8 mouse cellular contexts compared by ENCODE assay signal in genomic region chr2:156814344-156814801, GRCm38 (mm10). TPM values are rescaled to one million over a fixed set of nuclear protein-coding genes. Genes with fewer than 3 reads are reported as not detected.
DNase-seq lines count a peak whose midpoint lies in the region; ATAC-seq lines count a peak whose summit lies in the region.

No protein-coding gene starts in this region.

- WGBS in forebrain, embryonic 11.5 days = 36% methylated on average over 8 of the region's 8 CpGs
- 18% methylated on average over 8 of the region's 8 CpGs for WGBS in forebrain, embryonic 16.5 days
- 14% methylated on average over 8 of the region's 8 CpGs for WGBS in embryonic facial prominence, embryonic 13.5 days
- WGBS in kidney, embryonic 16.5 days = 1% methylated on average over 8 of the region's 8 CpGs

- H3K4me3 ChIP-seq in forebrain, embryonic 11.5 days (ENCODE audit: low read depth, low read length) = no peak overlapping the region
- no peak overlapping the region for H3K4me3 ChIP-seq in forebrain, embryonic 16.5 days (replicated peaks; ENCODE audit: low read length)
- H3K4me3 ChIP-seq in embryonic facial prominence, embryonic 13.5 days = no peak overlapping the region
- no peak overlapping the region for H3K4me3 ChIP-seq in kidney, embryonic 16.5 days (ENCODE audit: low read length)

- no peaks in the 10 kb centered on the region for H3K9me3 ChIP-seq in forebrain, embryonic 11.5 days (ENCODE audit: control insufficient read depth, low read length)
- no peaks in the 10 kb centered on the region for H3K9me3 ChIP-seq in forebrain, embryonic 16.5 days (ENCODE audit: control insufficient read depth, low read length)
- H3K9me3 ChIP-seq in embryonic facial prominence, embryonic 13.5 days = no peaks in the 10 kb centered on the region
- no peaks in the 10 kb centered on the region for H3K9me3 ChIP-seq in kidney, embryonic 16.5 days (ENCODE audit: low read length)

- H3K27ac ChIP-seq in forebrain, embryonic 11.5 days (ENCODE audit: low read depth, low read length) = 0 out of 2 replicates have a peak overlapping the region, but pooled peaks have one; percentile 4
- no peak overlapping the region for H3K27ac ChIP-seq in forebrain, embryonic 16.5 days (ENCODE audit: low read length)
- peak overlapping the region; percentile 12; the same call in 1 of the 2 replicates for H3K27ac ChIP-seq in embryonic facial prominence, embryonic 13.5 days
- peak overlapping the region; percentile 91 for H3K27ac ChIP-seq in kidney, embryonic 16.5 days (ENCODE audit: low read length)

- no peaks in the 10 kb centered on the region for H3K4me1 ChIP-seq in forebrain, embryonic 11.5 days (replicated peaks; ENCODE audit: control insufficient read depth, insufficient read depth, low read length)
- H3K4me1 ChIP-seq in forebrain, embryonic 16.5 days (replicated peaks; ENCODE audit: control insufficient read depth, insufficient read depth, low read length) = no peaks in the 10 kb centered on the region
- H3K4me1 ChIP-seq in embryonic facial prominence, embryonic 13.5 days = peaks cover 19% of the 10 kb centered on the region
- H3K4me1 ChIP-seq in kidney, embryonic 16.5 days (ENCODE audit: insufficient read depth, low read length) = peaks cover 35% of the 10 kb centered on the region

- no peaks in the 10 kb centered on the region for H3K27me3 ChIP-seq in forebrain, embryonic 11.5 days (ENCODE audit: control insufficient read depth, insufficient read depth, low read length)
- no peaks in the 10 kb centered on the region for H3K27me3 ChIP-seq in forebrain, embryonic 16.5 days (replicated peaks; ENCODE audit: control insufficient read depth, insufficient read depth, low read length)
- H3K27me3 ChIP-seq in embryonic facial prominence, embryonic 13.5 days = no peaks in the 10 kb centered on the region
- H3K27me3 ChIP-seq in kidney, embryonic 16.5 days (ENCODE audit: insufficient read depth, low read length) = no peaks in the 10 kb centered on the region

- no peaks in the 10 kb centered on the region for H3K36me3 ChIP-seq in forebrain, embryonic 11.5 days (ENCODE audit: control insufficient read depth, insufficient read depth, low read length)
- H3K36me3 ChIP-seq in forebrain, embryonic 16.5 days (ENCODE audit: control insufficient read depth, insufficient read depth) = no peaks in the 10 kb centered on the region
- H3K36me3 ChIP-seq in embryonic facial prominence, embryonic 13.5 days = no peaks in the 10 kb centered on the region
- no peaks in the 10 kb centered on the region for H3K36me3 ChIP-seq in kidney, embryonic 16.5 days (ENCODE audit: insufficient read depth, low read length)

- no peak overlapping the region for H3K4me2 ChIP-seq in forebrain, embryonic 11.5 days (ENCODE audit: low read depth, low read length, severe bottlenecking)
- no peak overlapping the region for H3K4me2 ChIP-seq in forebrain, embryonic 16.5 days (ENCODE audit: low read length)
- no peak overlapping the region for H3K4me2 ChIP-seq in embryonic facial prominence, embryonic 13.5 days
- H3K4me2 ChIP-seq in kidney, embryonic 16.5 days (replicated peaks; ENCODE audit: low read depth, low read length) = peak overlapping the region; percentile 23

- no peak for ATAC-seq in forebrain, embryonic 11.5 days (replicated peaks; ENCODE audit: low FRiP score)
- no peak for ATAC-seq in forebrain, embryonic 16.5 days
- ATAC-seq in embryonic facial prominence, embryonic 13.5 days (ENCODE audit: insufficient number of reproducible peaks, insufficient read depth, low FRiP score, low TSS enrichment, low read depth) = no peak
- peak; percentile 84 for ATAC-seq in kidney, embryonic 16.5 days (ENCODE audit: low FRiP score, low TSS enrichment)

- DNase-seq in forebrain, embryonic 11.5 days (ENCODE audit: low spot score) = no peak
- DNase-seq in neural tube, embryonic 10.5 days (ENCODE audit: extremely low spot score, low spot score) = peak; percentile 42
- no peak for DNase-seq in thymus, adult 18-20 months
- no peak for DNase-seq in thymus, postnatal 14 days
- DNase-seq in frontal cortex, adult 2 months (ENCODE audit: extremely low spot score in 1 of 2, low spot score in 1 of 2) = no peak

- H3K9ac ChIP-seq in forebrain, embryonic 11.5 days (ENCODE audit: low read length) = no peak overlapping the region
- no peak overlapping the region for H3K9ac ChIP-seq in forebrain, embryonic 16.5 days (replicated peaks; ENCODE audit: low read depth, low read length)
- H3K9ac ChIP-seq in embryonic facial prominence, embryonic 13.5 days = 0 out of 2 replicates have a peak overlapping the region, but pooled peaks have one; percentile 46
- H3K9ac ChIP-seq in kidney, embryonic 16.5 days (replicated peaks; ENCODE audit: low read length) = 0 out of 2 replicates have a peak overlapping the region, but pooled peaks have one; percentile 14

RNA-seq across cellular contexts. Expression of gene Tgif2, which starts 25.4 kb away (rescaled TPM):
- 109 and 110 TPM in 2 replicates for polyA plus RNA-seq in forebrain, embryonic 11.5 days (2014; fragmentation: Nextera tagmentation; extraction: Ambion mirVana)
- polyA plus RNA-seq in forebrain, embryonic 16.5 days (2015; fragmentation: Nextera tagmentation; extraction: Ambion mirVana) = 33.1 and 39.1 TPM in 2 replicates
- 69.6 and 72.6 TPM in 2 replicates for polyA plus RNA-seq in embryonic facial prominence, embryonic 13.5 days (2015; fragmentation: Nextera tagmentation; extraction: Ambion mirVana)
- 69.5 and 71.1 TPM in 2 replicates for polyA plus RNA-seq in kidney, embryonic 16.5 days (2015; fragmentation: Nextera tagmentation; extraction: Ambion mirVana)
- 1.4 and 2.0 TPM in 2 replicates for polyA plus RNA-seq in frontal cortex, adult 2 months (2012; rRNA removed)

RNA-seq across cellular contexts. Expression of gene Myl9, which starts 39.2 kb away (rescaled TPM):
- 105 and 121 TPM in 2 replicates for polyA plus RNA-seq in forebrain, embryonic 11.5 days (2014; fragmentation: Nextera tagmentation; extraction: Ambion mirVana)
- polyA plus RNA-seq in forebrain, embryonic 16.5 days (2015; fragmentation: Nextera tagmentation; extraction: Ambion mirVana) = 36.5 and 41.4 TPM in 2 replicates
- 197 TPM in 2 replicates for polyA plus RNA-seq in embryonic facial prominence, embryonic 13.5 days (2015; fragmentation: Nextera tagmentation; extraction: Ambion mirVana)
- 447 and 578 TPM in 2 replicates for polyA plus RNA-seq in kidney, embryonic 16.5 days (2015; fragmentation: Nextera tagmentation; extraction: Ambion mirVana)
- polyA plus RNA-seq in frontal cortex, adult 2 months (2012; rRNA removed) = 51.9 and 57.3 TPM in 2 replicates

RNA-seq across cellular contexts. Expression of gene 4930518I15Rik, which starts 43.4 kb away (rescaled TPM):
- polyA plus RNA-seq in forebrain, embryonic 11.5 days (2014; fragmentation: Nextera tagmentation; extraction: Ambion mirVana) = 9.9 and 10.0 TPM in 2 replicates
- polyA plus RNA-seq in forebrain, embryonic 16.5 days (2015; fragmentation: Nextera tagmentation; extraction: Ambion mirVana) = 10.2 and 15.0 TPM in 2 replicates
- 13.5 and 14.6 TPM in 2 replicates for polyA plus RNA-seq in embryonic facial prominence, embryonic 13.5 days (2015; fragmentation: Nextera tagmentation; extraction: Ambion mirVana)
- 8.0 and 9.9 TPM in 2 replicates for polyA plus RNA-seq in kidney, embryonic 16.5 days (2015; fragmentation: Nextera tagmentation; extraction: Ambion mirVana)
- polyA plus RNA-seq in frontal cortex, adult 2 months (2012; rRNA removed) = 3.2 and 3.4 TPM in 2 replicates

RNA-seq across cellular contexts. Expression of gene Rab5if, which starts 48.6 kb away (rescaled TPM):
- 186 and 189 TPM in 2 replicates for polyA plus RNA-seq in forebrain, embryonic 11.5 days (2014; fragmentation: Nextera tagmentation; extraction: Ambion mirVana)
- polyA plus RNA-seq in forebrain, embryonic 16.5 days (2015; fragmentation: Nextera tagmentation; extraction: Ambion mirVana) = 131 and 139 TPM in 2 replicates
- 158 and 164 TPM in 2 replicates for polyA plus RNA-seq in embryonic facial prominence, embryonic 13.5 days (2015; fragmentation: Nextera tagmentation; extraction: Ambion mirVana)
- polyA plus RNA-seq in kidney, embryonic 16.5 days (2015; fragmentation: Nextera tagmentation; extraction: Ambion mirVana) = 167 and 168 TPM in 2 replicates
- 101 and 109 TPM in 2 replicates for polyA plus RNA-seq in frontal cortex, adult 2 months (2012; rRNA removed)

Comparison
In these comparisons a context has a peak if more than half of its experiments do, and no peak if none do; other contexts are left out.
1. H3K9ac ChIP-seq: peak in embryonic facial prominence, embryonic 13.5 days (single experiment) and kidney, embryonic 16.5 days (single experiment); none in forebrain, embryonic 11.5 days (single experiment) and forebrain, embryonic 16.5 days (single experiment).
2. RNA of gene Tgif2, which starts 25.4 kb away (polyA plus RNA-seq): 109 to 110 TPM in forebrain, embryonic 11.5 days, 69.6 to 72.6 TPM in embryonic facial prominence, embryonic 13.5 days, 69.5 to 71.1 TPM in kidney, embryonic 16.5 days and 33.1 to 39.1 TPM in forebrain, embryonic 16.5 days; 1.4 to 2.0 TPM in frontal cortex, adult 2 months; every median in the first group is over 10 times any median in the second.